Mouse (Mus musculus) hindbrain, embryonic 16.5 days (tissue): ENCODE measurements around the gene Ubqln4. TPM values are rescaled to one million over a fixed set of nuclear protein-coding genes. Genes with fewer than 3 reads are reported as not detected.
A peak's percentile ranks its signal among the peaks of the same experiment; 100 is the strongest.

ENCODE experiments used
- ATAC-seq: fragments of 200-750 bp; cut with Nextera tagmentation; 2 replicates; pipeline ENCODE4 v1.8.0; 2017; ENCODE audit warnings: moderate TSS enrichment, moderate library complexity
- H3K27ac ChIP-seq: fragments of 300-500 bp; sonication (generic); 2 replicates; pipeline ENCODE4 v1.5.1; 2014; ENCODE audit warnings: low read depth, mild to moderate bottlenecking, control low read depth, low read length, moderate library complexity
- H3K27me3 ChIP-seq: fragments of 300-500 bp; sonication (generic); replicated peaks from 2 replicates; pipeline ENCODE4 v1.6.1; 2014; ENCODE audit warnings: low read length; ENCODE audit not compliant: control insufficient read depth, insufficient read depth
- H3K36me3 ChIP-seq: fragments of 300-500 bp; sonication (generic); 2 replicates; pipeline ENCODE4 v1.6.1; 2014; ENCODE audit warnings: mild to moderate bottlenecking, low read length, moderate library complexity, mixed read lengths; ENCODE audit not compliant: control insufficient read depth, insufficient read depth
- H3K4me1 ChIP-seq: fragments of 300-500 bp; sonication (generic); 2 replicates; pipeline ENCODE4 v1.6.1; 2014; ENCODE audit warnings: low read depth, low read length; ENCODE audit not compliant: control insufficient read depth, insufficient read depth
- H3K4me2 ChIP-seq: fragments of 300-500 bp; sonication (generic); 2 replicates; pipeline ENCODE4 v1.6.1; 2014; ENCODE audit warnings: mild to moderate bottlenecking, low read length, control low read depth, moderate library complexity
- H3K4me3 ChIP-seq: fragments of 300-500 bp; sonication (generic); 2 replicates; pipeline ENCODE4 v1.5.1; 2014; ENCODE audit warnings: mild to moderate bottlenecking, low read length, control low read depth, moderate library complexity
- H3K9ac ChIP-seq: fragments of 300-500 bp; sonication (generic); 2 replicates; pipeline ENCODE4 v1.6.1; 2014; ENCODE audit warnings: low read depth, mild to moderate bottlenecking, control low read depth, low read length, moderate library complexity
- H3K9me3 ChIP-seq: fragments of 300-500 bp; sonication (generic); 2 replicates; pipeline ENCODE4 v1.6.1; 2014; ENCODE audit warnings: mild to moderate bottlenecking, low read length, moderate library complexity; ENCODE audit not compliant: control insufficient read depth
- WGBS: fragments of 180-500 bp; shearing (Covaris S2); extraction: QIAGEN DNeasy Blood & Tissue Kit; methylation state at CpG from one replicate; pipeline ENCODE4 v1.1.7; 2014; 5-methylcytosine and 5-hydroxymethylcytosine counted together
- polyA plus RNA-seq: library from polyadenylated mRNA; unstranded; fragments of >200 nt; fragmentation: Nextera tagmentation; extraction: Ambion mirVana; gene quantifications from 2 replicates; pipeline ENCODE4 v1.2.1, GENCODE M21; 2015

The Ubqln4 gene
- polyA plus RNA-seq, 1 experiment from 2014 or later: 40.1 TPM

DNA sequence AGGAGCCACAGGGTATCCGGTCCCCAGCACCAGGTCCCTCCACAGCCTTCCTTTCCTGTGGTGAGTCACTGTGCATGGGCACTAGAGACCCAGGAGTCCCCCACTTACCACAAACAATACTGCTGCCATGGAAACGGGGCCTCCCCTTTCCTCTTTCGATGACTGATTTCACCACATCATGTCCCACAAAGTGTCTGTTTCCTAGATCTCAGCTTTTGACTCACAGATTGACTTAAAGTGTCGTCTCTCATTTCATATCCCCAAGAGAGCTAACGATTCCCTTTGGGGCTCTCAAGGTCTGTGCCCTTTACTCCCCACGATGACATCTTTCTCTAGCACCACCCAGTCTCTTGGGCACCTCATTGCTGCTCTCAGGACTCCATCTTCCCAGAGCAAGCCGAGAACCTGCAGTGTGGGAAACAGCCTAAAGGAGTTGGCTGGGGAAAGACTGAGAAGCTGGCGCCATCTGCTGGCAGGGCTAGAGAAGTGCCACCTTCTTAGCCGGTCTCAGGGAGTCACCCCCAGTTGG is 31.7 kb upstream of the Ubqln4 start:
- H3K4me1 ChIP-seq: peaks cover 7% of the 10 kb centered on the region
- H3K9ac ChIP-seq: no peak overlapping the region
- no peaks in the 10 kb centered on the region for H3K36me3 ChIP-seq
- H3K4me3 ChIP-seq: no peak overlapping the region
- 0 out of 2 replicates have a peak, but pooled peaks have one; percentile 13 for ATAC-seq
- no peaks in the 10 kb centered on the region for H3K27me3 ChIP-seq
- 34% methylated on average over 9 of the region's 9 CpGs for WGBS
- no peaks in the 10 kb centered on the region for H3K9me3 ChIP-seq
- no peak overlapping the region for H3K4me2 ChIP-seq
- H3K27ac ChIP-seq: no peak overlapping the region

DNA sequence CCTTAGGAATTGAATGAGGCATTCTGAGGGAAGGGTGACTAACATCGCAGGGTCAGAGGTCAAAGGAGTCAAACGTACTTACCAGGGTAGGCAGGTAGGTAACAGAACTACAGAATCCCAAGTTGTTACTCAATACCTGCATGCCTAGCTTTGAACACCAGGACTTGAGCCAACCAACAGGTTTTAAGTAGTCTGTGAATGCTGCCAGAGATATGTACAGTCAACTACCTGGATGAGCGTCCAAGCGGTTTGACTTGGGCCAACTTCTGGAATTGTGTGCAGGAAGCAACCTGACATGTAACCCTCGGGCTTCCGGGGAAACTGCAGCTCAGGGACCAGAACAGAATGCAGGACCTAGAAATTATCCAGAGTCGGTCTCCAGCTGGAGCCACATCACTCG is 30.5 kb upstream of the Ubqln4 start:
- Histone ChIP-seq H3K4me2 (no peak overlapping the region), H3K9ac (no peak overlapping the region), H3K9me3 (no peaks in the 10 kb centered on the region), H3K27ac (no peak overlapping the region), H3K36me3 (no peaks in the 10 kb centered on the region), H3K4me3 (no peak overlapping the region), H3K27me3 (no peaks in the 10 kb centered on the region), H3K4me1 (peaks cover 15% of the 10 kb centered on the region)
- WGBS: 89% methylated on average over 8 of the region's 8 CpGs
- no peak for ATAC-seq

DNA sequence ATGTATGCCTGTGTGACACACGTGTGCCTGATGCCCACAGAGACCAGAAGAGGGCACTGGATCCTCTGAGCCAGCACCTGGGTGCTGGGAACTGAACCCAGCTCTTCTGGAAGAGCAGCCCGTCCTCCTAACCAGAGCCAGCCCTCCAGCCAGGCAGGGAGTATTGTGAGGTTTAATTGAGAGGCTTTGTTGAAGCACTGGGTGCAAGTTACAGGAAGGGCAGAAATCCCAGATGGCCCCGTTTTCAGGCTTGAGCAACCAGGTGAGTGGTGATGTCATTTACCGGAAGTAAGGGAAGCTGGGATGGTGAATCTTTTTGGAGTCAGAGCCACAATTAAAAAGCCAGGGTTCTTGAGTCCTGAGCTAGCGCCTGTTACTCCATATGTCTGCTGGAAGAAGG is 28.5 kb upstream of the Ubqln4 start:
- no peak overlapping the region for H3K9ac ChIP-seq
- no peaks in the 10 kb centered on the region for H3K27me3 ChIP-seq
- no peak overlapping the region for H3K4me3 ChIP-seq
- no peak overlapping the region for H3K27ac ChIP-seq
- peaks cover 29% of the 10 kb centered on the region for H3K4me1 ChIP-seq
- no peaks in the 10 kb centered on the region for H3K9me3 ChIP-seq
- 88% methylated on average over 5 of the region's 5 CpGs for WGBS
- no peak overlapping the region for H3K4me2 ChIP-seq
- no peak for ATAC-seq
- H3K36me3 ChIP-seq: no peaks in the 10 kb centered on the region

DNA sequence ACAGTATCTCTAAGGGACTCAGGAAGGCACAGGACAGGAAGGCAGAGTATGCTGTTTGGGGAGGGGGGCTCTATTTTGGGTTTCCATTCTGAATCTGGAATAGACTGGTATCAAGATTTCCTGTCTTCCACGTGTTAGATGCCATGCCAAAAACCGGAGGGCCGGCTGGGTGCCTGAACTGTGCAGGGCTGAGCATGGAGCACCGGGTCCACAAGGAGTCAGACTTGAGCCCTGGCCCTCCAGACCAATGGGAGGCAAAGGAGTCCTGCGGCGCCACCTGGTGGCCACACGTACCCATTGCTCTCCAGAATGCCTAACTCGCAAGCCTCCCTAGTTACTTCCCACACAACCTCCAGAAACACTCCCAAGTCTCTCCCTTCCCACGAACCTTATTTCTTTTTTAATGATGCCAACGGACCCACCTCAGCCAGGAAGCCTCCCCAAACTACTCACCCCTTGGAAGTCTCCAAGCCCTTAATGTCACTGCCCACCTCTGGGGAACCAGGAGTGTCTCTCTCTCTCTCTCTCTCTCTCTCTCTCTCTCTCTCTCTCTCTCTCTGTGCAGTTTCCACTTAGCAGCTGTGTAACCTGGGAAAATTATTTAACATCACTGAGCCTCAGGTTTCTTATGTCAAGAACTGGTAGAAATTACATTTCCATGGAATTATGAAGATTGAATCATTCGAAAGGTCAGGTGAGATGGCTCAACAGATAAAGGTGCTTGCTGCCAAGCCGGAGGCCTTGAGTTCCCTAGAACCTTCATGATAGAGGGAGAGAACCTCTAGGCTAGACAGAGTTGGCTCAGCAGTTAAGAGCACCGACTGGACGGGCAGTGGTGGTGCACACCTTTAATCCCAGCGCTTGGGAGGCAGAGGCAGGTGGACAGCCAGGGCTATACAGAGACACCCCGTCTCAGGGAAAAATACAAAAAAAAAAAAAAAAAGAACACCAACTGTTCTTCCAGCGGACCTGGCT is 27.1 kb upstream of the Ubqln4 start:
- WGBS: 33% methylated on average over 17 of the region's 17 CpGs
- Histone ChIP-seq H3K9me3 (no peaks in the 10 kb centered on the region), H3K4me2 (peak overlapping the region; percentile 33), H3K9ac (peak overlapping the region; percentile 35; the same call in 1 of the 2 replicates), H3K4me3 (peak overlapping the region; percentile 18; the same call in 1 of the 2 replicates), H3K27ac (no peak overlapping the region), H3K27me3 (no peaks in the 10 kb centered on the region), H3K4me1 (peaks cover 35% of the 10 kb centered on the region), H3K36me3 (no peaks in the 10 kb centered on the region)
- peak; percentile 80 for ATAC-seq

DNA sequence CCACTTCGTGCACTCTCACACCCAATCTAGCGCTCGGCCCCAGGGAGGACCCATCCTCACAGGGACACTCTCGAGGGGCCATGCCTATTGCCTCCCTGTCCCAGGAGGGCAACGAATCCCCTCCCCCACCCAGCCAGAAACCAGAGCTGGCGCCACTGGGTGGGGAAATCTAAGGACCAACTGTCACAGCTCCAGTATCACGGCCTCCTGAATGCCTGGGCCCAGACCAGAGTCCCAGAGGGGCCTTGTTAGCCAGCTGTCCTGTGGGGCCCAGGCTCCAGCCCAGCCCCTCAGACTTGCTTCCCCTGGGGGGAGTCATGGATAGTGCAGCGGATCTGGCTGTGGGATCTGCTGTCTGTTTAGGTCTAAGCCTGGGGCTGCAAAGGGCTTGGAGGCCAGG is 26.0 kb upstream of the Ubqln4 start:
- peak overlapping the region; percentile 45 for H3K9ac ChIP-seq
- H3K36me3 ChIP-seq: no peaks in the 10 kb centered on the region
- H3K4me3 ChIP-seq: no peak overlapping the region
- WGBS: 25% methylated on average over 8 of the region's 8 CpGs
- no peak for ATAC-seq
- no peaks in the 10 kb centered on the region for H3K27me3 ChIP-seq
- H3K9me3 ChIP-seq: no peaks in the 10 kb centered on the region
- peak overlapping the region; percentile 2; the same call in 1 of the 2 replicates for H3K4me2 ChIP-seq
- H3K27ac ChIP-seq: no peak overlapping the region; the same call in 1 of the 2 replicates
- H3K4me1 ChIP-seq: peaks cover 35% of the 10 kb centered on the region

DNA sequence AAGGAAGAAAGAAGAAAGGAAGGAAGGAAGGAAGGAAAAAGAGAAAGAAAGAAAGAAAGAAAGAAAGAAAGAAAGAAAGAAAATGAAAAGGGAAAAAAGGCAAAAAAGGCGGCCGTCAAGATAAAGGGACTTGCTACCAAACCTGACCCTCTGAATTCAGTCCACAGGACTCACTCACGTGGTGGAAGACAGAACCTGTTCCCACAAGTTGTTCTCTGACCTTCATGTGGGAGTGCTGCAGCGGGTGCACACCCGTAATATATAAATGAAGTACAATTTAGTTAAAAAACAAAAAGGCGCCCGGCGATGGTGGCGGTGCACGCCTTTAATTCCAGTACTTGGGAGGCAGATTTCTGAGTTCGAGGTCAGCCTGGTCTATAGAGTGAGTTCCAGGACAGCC is 24.9 kb upstream of the Ubqln4 start:
- Histone ChIP-seq H3K4me1 (peaks cover 37% of the 10 kb centered on the region), H3K4me3 (no peak overlapping the region), H3K4me2 (no peak overlapping the region)

DNA sequence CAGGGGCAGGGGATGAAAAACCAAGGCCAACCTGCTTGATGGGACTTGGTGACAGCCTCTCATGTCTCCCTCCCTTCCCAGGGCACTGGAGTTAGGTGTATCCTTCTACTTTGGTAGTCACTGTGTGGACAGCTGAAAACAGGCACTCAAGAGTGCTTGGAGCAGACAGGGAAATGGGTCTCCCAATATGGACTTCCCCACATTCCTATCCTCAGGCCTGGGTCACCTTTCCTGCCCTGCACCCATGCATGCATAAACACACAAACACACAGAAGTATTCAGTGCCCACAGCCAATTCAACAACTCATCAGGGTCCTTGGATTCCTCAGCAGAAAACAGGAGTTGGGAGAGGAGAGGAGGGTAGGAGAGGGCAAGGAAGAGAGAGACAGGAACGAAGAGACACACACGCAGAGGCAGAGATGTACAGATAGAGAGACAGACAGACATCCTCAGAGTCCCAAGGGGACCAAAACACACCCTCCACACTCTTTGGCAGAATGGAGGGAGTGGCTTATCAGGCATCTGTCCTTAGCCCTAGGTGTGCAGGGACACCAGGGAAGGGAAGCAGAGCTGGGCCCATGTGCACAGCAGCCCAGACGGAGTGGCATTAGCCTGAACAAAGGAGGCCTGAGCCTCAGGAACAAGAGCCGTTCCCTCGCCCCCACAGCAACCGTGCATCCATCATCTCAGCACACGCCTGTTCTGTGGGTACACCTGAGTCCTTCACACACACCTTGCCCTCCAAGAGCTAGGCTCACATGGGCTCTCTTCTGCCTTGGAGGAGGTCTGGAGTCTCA is 24.2 kb upstream of the Ubqln4 start:
- peak overlapping the region; percentile 19 for H3K27ac ChIP-seq
- no peak for ATAC-seq
- peaks cover 45% of the 10 kb centered on the region for H3K4me1 ChIP-seq
- peak overlapping the region; percentile 75 for H3K4me3 ChIP-seq
- H3K27me3 ChIP-seq: no peaks in the 10 kb centered on the region
- WGBS: 23% methylated on average over 7 of the region's 7 CpGs
- no peaks in the 10 kb centered on the region for H3K9me3 ChIP-seq
- H3K4me2 ChIP-seq: peak overlapping the region; percentile 64
- no peaks in the 10 kb centered on the region for H3K36me3 ChIP-seq
- peak overlapping the region; percentile 53 for H3K9ac ChIP-seq

More for the DNA sequence above, 24.9 kb upstream of the Ubqln4 start:
- WGBS: 82% methylated on average over 11 of the region's 11 CpGs
- no peaks in the 10 kb centered on the region for H3K36me3 ChIP-seq
- no peak for ATAC-seq
- no peaks in the 10 kb centered on the region for H3K27me3 ChIP-seq
- H3K9me3 ChIP-seq: no peaks in the 10 kb centered on the region
- H3K27ac ChIP-seq: no peak overlapping the region
- H3K9ac ChIP-seq: no peak overlapping the region

DNA sequence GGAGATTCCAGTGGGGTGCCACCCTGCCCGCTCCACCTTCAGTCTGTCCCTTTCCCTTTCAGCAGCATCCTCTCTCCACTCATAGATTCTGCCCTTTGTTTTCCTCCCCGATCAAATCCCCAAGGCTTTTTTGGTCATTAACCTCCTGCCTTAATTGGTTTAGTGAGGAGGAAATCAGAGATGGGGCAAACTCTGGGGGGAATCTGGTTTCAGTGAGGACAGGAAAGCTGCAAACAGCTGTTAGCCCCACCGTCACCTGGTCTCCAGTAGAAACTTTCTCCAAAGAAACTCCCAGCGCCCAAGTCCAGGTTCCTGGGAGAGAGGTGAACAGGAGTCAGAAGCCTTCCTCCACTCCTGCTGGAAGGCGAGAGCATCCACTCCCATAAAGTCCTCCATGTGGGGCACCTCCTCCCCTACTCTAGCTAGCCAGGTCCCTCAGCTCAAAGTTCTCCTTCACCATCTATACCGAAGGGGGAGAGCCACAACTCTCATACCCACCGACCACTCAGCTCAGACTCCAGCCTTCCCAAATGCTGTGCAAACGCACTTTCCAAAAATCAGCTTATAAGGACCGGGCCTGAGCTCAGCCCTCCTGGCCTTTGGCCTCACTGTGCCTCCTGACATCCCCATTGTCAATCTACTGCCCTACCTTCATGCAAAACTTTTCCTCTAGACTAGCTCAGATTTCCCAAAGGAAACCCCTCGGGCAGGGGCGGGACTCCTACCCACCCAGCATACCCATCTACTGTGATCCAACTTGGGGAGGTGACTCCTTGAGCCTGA is 23.3 kb upstream of the Ubqln4 start:
- WGBS: 12% methylated on average over 11 of the region's 11 CpGs

More for the DNA sequence above, 23.3 kb upstream of the Ubqln4 start:
- Histone ChIP-seq H3K9ac (peak overlapping the region; percentile 53), H3K27me3 (no peaks in the 10 kb centered on the region), H3K9me3 (no peaks in the 10 kb centered on the region), H3K27ac (peak overlapping the region; percentile 19), H3K4me2 (peak overlapping the region; percentile 64), H3K4me3 (peak overlapping the region; percentile 75), H3K36me3 (no peaks in the 10 kb centered on the region), H3K4me1 (peaks cover 54% of the 10 kb centered on the region)
- ATAC-seq: no peak
